In the genomic region with DNA sequence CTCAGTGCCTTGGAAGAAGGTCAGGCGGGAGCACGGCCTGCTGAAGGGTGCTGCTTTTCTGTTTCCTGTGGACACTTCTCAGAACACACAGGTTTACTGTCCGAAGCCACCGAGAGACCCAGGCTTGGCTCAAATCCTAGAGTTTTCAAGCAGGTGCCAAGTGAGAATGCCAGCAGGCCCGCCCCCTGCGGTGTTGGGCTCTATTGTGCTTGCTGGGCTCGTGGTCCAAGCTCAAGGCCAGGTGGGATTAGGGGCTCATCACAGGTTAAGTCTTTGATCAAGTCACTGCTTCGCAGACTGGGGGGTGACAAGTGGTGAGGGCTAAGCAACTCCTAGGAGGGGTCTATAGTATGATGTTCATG, we compare ENCODE assay signal across 8 mouse cellular contexts. TPM values are rescaled to one million over a fixed set of nuclear protein-coding genes. Genes with fewer than 3 reads are reported as not detected.
DNase-seq lines count a peak whose midpoint lies in the region; ATAC-seq and TF ChIP-seq lines count a peak whose summit lies in the region.

No protein-coding gene starts in this region.

- TF ChIP-seq EP300 in lung, postnatal 0 days (IDR thresholded peaks at IDR 0.05), result no peak

- H3K36me3 ChIP-seq in lung, postnatal 0 days (ENCODE audit: insufficient read depth, low read length), result no peaks in the 10 kb centered on the region
- no peaks in the 10 kb centered on the region for H3K36me3 ChIP-seq in intestine, postnatal 0 days (ENCODE audit: control insufficient read depth, insufficient read depth)
- H3K36me3 ChIP-seq in stomach, embryonic 16.5 days (ENCODE audit: control insufficient read depth, insufficient read depth, low read length), result no peaks in the 10 kb centered on the region

- WGBS in lung, postnatal 0 days, result 6% methylated on average over 8 of the region's 8 CpGs
- 9% methylated on average over 8 of the region's 8 CpGs for WGBS in intestine, postnatal 0 days
- 11% methylated on average over 8 of the region's 8 CpGs for WGBS in stomach, embryonic 16.5 days

- peaks cover 3% of the 10 kb centered on the region; the same call in 1 of the 2 replicates for H3K4me1 ChIP-seq in lung, postnatal 0 days (ENCODE audit: insufficient read depth, low read depth, low read length)
- no peaks in the 10 kb centered on the region for H3K4me1 ChIP-seq in intestine, postnatal 0 days (replicated peaks; ENCODE audit: control insufficient read depth, insufficient read depth, low read length)
- peaks cover 7% of the 10 kb centered on the region for H3K4me1 ChIP-seq in stomach, embryonic 16.5 days (ENCODE audit: control insufficient read depth, insufficient read depth, low read length)

- no peak for TF ChIP-seq CTCF in lung, postnatal 0 days (IDR thresholded peaks at IDR 0.05)
- TF ChIP-seq CTCF in intestine, postnatal 0 days (IDR thresholded peaks at IDR 0.05; ENCODE audit: low read depth), result no peak

- no peaks in the 10 kb centered on the region for H3K9me3 ChIP-seq in lung, postnatal 0 days (ENCODE audit: low read length)
- H3K9me3 ChIP-seq in intestine, postnatal 0 days (ENCODE audit: control insufficient read depth), result no peaks in the 10 kb centered on the region
- no peaks in the 10 kb centered on the region; the same call in 1 of the 2 replicates for H3K9me3 ChIP-seq in stomach, embryonic 16.5 days (replicated peaks; ENCODE audit: control insufficient read depth, low read length)

- H3K27me3 ChIP-seq in lung, postnatal 0 days (replicated peaks; ENCODE audit: insufficient read depth, low read length), result peaks cover 53% of the 10 kb centered on the region
- H3K27me3 ChIP-seq in intestine, postnatal 0 days (replicated peaks; ENCODE audit: control insufficient read depth, insufficient read depth, low read length), result peaks cover 41% of the 10 kb centered on the region
- H3K27me3 ChIP-seq in stomach, embryonic 16.5 days (ENCODE audit: control insufficient read depth, insufficient read depth, low read length), result peaks cover 67% of the 10 kb centered on the region

- peak overlapping the region; percentile 60 for H3K4me2 ChIP-seq in lung, postnatal 0 days (replicated peaks; ENCODE audit: low read depth, low read length)
- peak overlapping the region; percentile 58 for H3K4me2 ChIP-seq in intestine, postnatal 0 days (replicated peaks; ENCODE audit: low read depth)
- peak overlapping the region; percentile 79 for H3K4me2 ChIP-seq in stomach, embryonic 16.5 days (ENCODE audit: low read depth, low read length)

- ATAC-seq in lung, postnatal 0 days, result no peak
- ATAC-seq in intestine, postnatal 0 days, result no peak
- no peak for ATAC-seq in stomach, embryonic 16.5 days (ENCODE audit: insufficient read depth, low FRiP score)
- no peak for ATAC-seq in granulocyte monocyte progenitor cell, adult 5-6 weeks (replicated peaks; ENCODE audit: poor library complexity, severe bottlenecking)

- peak; percentile 12 for DNase-seq in embryo, embryonic 9.5 days (ENCODE audit: extremely low spot score)
- no peak for DNase-seq in embryo, embryonic 10.5 days (ENCODE audit: low spot score)
- DNase-seq in lung, postnatal 0 days (ENCODE audit: low spot score), result no peak
- DNase-seq in lung, adult 18-20 months, result no peak
- DNase-seq in spleen, postnatal 10 days (ENCODE audit: low spot score in 2 of 2), result no peak

- peak overlapping the region; percentile 36; the same call in 1 of the 2 replicates for H3K4me3 ChIP-seq in lung, postnatal 0 days (ENCODE audit: low read depth, low read length)
- H3K4me3 ChIP-seq in intestine, postnatal 0 days (ENCODE audit: low read depth, low read length), result peak overlapping the region; percentile 42
- H3K4me3 ChIP-seq in stomach, embryonic 16.5 days (replicated peaks; ENCODE audit: low read length), result peak overlapping the region; percentile 52

- H3K9ac ChIP-seq in lung, postnatal 0 days (replicated peaks; ENCODE audit: low read depth), result no peak overlapping the region
- H3K9ac ChIP-seq in intestine, postnatal 0 days (ENCODE audit: low read depth, low read length), result no peak overlapping the region
- H3K9ac ChIP-seq in stomach, embryonic 16.5 days (ENCODE audit: low read length), result peak overlapping the region; percentile 69; the same call in 1 of the 2 replicates

- H3K27ac ChIP-seq in lung, postnatal 0 days (ENCODE audit: low read length), result no peak overlapping the region
- H3K27ac ChIP-seq in intestine, postnatal 0 days (ENCODE audit: low read depth, low read length), result no peak overlapping the region
- no peak overlapping the region for H3K27ac ChIP-seq in stomach, embryonic 16.5 days (ENCODE audit: low read length)

RNA-seq across cellular contexts. Expression of gene Cxcl14, which starts 0.3 kb away (rescaled TPM):
- 11.2 and 12.8 TPM in 2 replicates for polyA plus RNA-seq in lung, postnatal 0 days (2015; fragmentation: Nextera tagmentation; extraction: Ambion mirVana)
- 19.3 and 19.4 TPM in 2 replicates for polyA plus RNA-seq in intestine, postnatal 0 days (2015; fragmentation: Nextera tagmentation; extraction: Ambion mirVana)
- 9.9 and 10.2 TPM in 2 replicates for polyA plus RNA-seq in stomach, embryonic 16.5 days (2015; fragmentation: Nextera tagmentation; extraction: Ambion mirVana)
- 0.85 TPM in 1 of 2 replicates, not detected in the other for total RNA-seq in granulocyte monocyte progenitor cell, adult 5-6 weeks (2014; fragmentation: Nextera tagmentation)
- not detected in 2 replicates for total RNA-seq in granulocyte monocyte progenitor cell, adult 5-6 weeks (2017)

RNA-seq across cellular contexts. Expression of gene Neurog1, which starts 44.7 kb away (rescaled TPM):
- not detected in 2 replicates for polyA plus RNA-seq in lung, postnatal 0 days (2015; fragmentation: Nextera tagmentation; extraction: Ambion mirVana)
- not detected in 2 replicates for polyA plus RNA-seq in intestine, postnatal 0 days (2015; fragmentation: Nextera tagmentation; extraction: Ambion mirVana)
- not detected in 2 replicates for polyA plus RNA-seq in stomach, embryonic 16.5 days (2015; fragmentation: Nextera tagmentation; extraction: Ambion mirVana)
- total RNA-seq in granulocyte monocyte progenitor cell, adult 5-6 weeks (2014; fragmentation: Nextera tagmentation), result not detected in 2 replicates
- not detected in 2 replicates for total RNA-seq in granulocyte monocyte progenitor cell, adult 5-6 weeks (2017)
